Mouse (Mus musculus) ES-Bruce4 (cell line): ENCODE results near the gene Tenm2. TPM values are rescaled to one million over a fixed set of nuclear protein-coding genes. Genes with fewer than 3 reads are reported as not detected.

Experiments
- H3K27ac ChIP-seq: 2 replicates; pipeline ENCODE4 v1.5.1; 2012; ENCODE audit warnings: low read length, inconsistent platforms; ENCODE audit not compliant: insufficient read depth
- H3K27me3 ChIP-seq: 2 replicates; pipeline ENCODE4 v1.6.1; 2012; ENCODE audit warnings: mild to moderate bottlenecking, low read length, inconsistent platforms; ENCODE audit not compliant: control insufficient read depth, poor library complexity, insufficient read depth, severe bottlenecking
- H3K36me3 ChIP-seq: 2 replicates; pipeline ENCODE4 v1.6.1; 2012; ENCODE audit warnings: inconsistent platforms, mild to moderate bottlenecking, low read length, moderate library complexity; ENCODE audit not compliant: control insufficient read depth, poor library complexity, insufficient read depth, severe bottlenecking
- H3K4me1 ChIP-seq: one replicate; pipeline ENCODE4 v1.8.1; 2011; ENCODE audit warnings: low read length; ENCODE audit not compliant: control insufficient read depth, insufficient read depth
- H3K4me3 ChIP-seq: 2 replicates; pipeline ENCODE4 v1.5.1; 2011; ENCODE audit warnings: low read depth, mild to moderate bottlenecking, low read length
- H3K9ac ChIP-seq: 2 replicates; pipeline ENCODE4 v1.6.1; 2012; ENCODE audit warnings: low read depth, mild to moderate bottlenecking, inconsistent platforms; ENCODE audit not compliant: poor library complexity, severe bottlenecking
- H3K9me3 ChIP-seq: replicated peaks from 2 replicates; pipeline ENCODE4 v1.6.1; 2012; ENCODE audit warnings: mild to moderate bottlenecking, low read length, inconsistent platforms; ENCODE audit not compliant: control insufficient read depth, poor library complexity, insufficient read depth, severe bottlenecking
- CTCF ChIP-seq: IDR thresholded peaks from one replicate; pipeline ENCODE4 v1.8.1; 2011; ENCODE audit warnings: low read depth, low read length
- EP300 ChIP-seq: IDR thresholded peaks from 2 replicates; pipeline ENCODE4 v1.6.1; 2011; ENCODE audit warnings: low read depth, low read length; ENCODE audit not compliant: insufficient read depth
- POLR2A ChIP-seq: IDR thresholded peaks from one replicate; pipeline ENCODE4 v1.8.1; 2011; ENCODE audit warnings: low read length; ENCODE audit not compliant: insufficient read depth
- polyA plus RNA-seq: library from polyadenylated mRNA; stranded (reverse); fragments of >200 nt; gene quantifications from 2 replicates; pipeline ENCODE4 v1.2.4, GENCODE M21; 2011; ENCODE audit warnings: low read depth; ENCODE audit not compliant: missing spikeins, insufficient read depth, insufficient read length

Tenm2 gene
- polyA plus RNA-seq, 1 experiment = not detected

GRCm38 (mm10) chr11:36549398-36550139 lies 686.2 kb downstream of the Tenm2 start:
- H3K36me3 ChIP-seq = no peaks in the 10 kb centered on the region
- no peaks in the 10 kb centered on the region for H3K9me3 ChIP-seq
- H3K4me3 ChIP-seq = no peak overlapping the region
- H3K27me3 ChIP-seq = no peaks in the 10 kb centered on the region
- no peaks in the 10 kb centered on the region for H3K4me1 ChIP-seq
- H3K9ac ChIP-seq = no peak overlapping the region
- no peak overlapping the region for H3K27ac ChIP-seq
- TF ChIP-seq POLR2A = no peak

GRCm38 (mm10) chr11:36548139-36548538 lies 687.6 kb downstream of the Tenm2 start:
- no peaks in the 10 kb centered on the region for H3K27me3 ChIP-seq
- peak overlapping the region; percentile 52 for H3K4me3 ChIP-seq
- peaks cover 2% of the 10 kb centered on the region for H3K4me1 ChIP-seq
- H3K9me3 ChIP-seq = no peaks in the 10 kb centered on the region
- no peak overlapping the region for H3K9ac ChIP-seq
- H3K36me3 ChIP-seq = no peaks in the 10 kb centered on the region
- no peak overlapping the region for H3K27ac ChIP-seq
- TF ChIP-seq POLR2A (no peak), EP300 (no peak)

GRCm38 (mm10) chr11:36538144-36538543 lies 697.6 kb downstream of the Tenm2 start:
- H3K36me3 ChIP-seq = no peaks in the 10 kb centered on the region
- no peaks in the 10 kb centered on the region for H3K4me1 ChIP-seq
- no peaks in the 10 kb centered on the region for H3K9me3 ChIP-seq
- no peaks in the 10 kb centered on the region for H3K27me3 ChIP-seq
- no peak overlapping the region for H3K27ac ChIP-seq
- no peak overlapping the region for H3K9ac ChIP-seq
- H3K4me3 ChIP-seq = no peak overlapping the region
- no peak for TF ChIP-seq CTCF
- no peak for TF ChIP-seq POLR2A
- TF ChIP-seq EP300 = no peak

GRCm38 (mm10) chr11:36537573-36538133 lies 698.1 kb downstream of the Tenm2 start:
- Histone ChIP-seq H3K9ac (no peak overlapping the region), H3K27me3 (0 out of 2 replicates have a peak, but pooled peaks cover 2% of the 10 kb centered on the region), H3K4me3 (no peak overlapping the region), H3K36me3 (no peaks in the 10 kb centered on the region), H3K27ac (no peak overlapping the region), H3K4me1 (no peaks in the 10 kb centered on the region), H3K9me3 (no peaks in the 10 kb centered on the region)
- TF ChIP-seq EP300 (no peak), POLR2A (no peak), CTCF (no peak)

- Histone ChIP-seq H3K9ac (no peak overlapping the region), H3K4me3 (no peak overlapping the region), H3K36me3 (no peaks in the 10 kb centered on the region), H3K4me1 (no peaks in the 10 kb centered on the region), H3K27ac (no peak overlapping the region), H3K27me3 (0 out of 2 replicates have a peak, but pooled peaks cover 2% of the 10 kb centered on the region), H3K9me3 (no peaks in the 10 kb centered on the region)
- TF ChIP-seq CTCF (no peak), POLR2A (no peak), EP300 (no peak)
Observed at GRCm38 (mm10) chr11:36535591-36535990, 700.2 kb downstream of the Tenm2 start.

GRCm38 (mm10) chr11:36531614-36532013 lies 704.1 kb downstream of the Tenm2 start:
- 0 out of 2 replicates have a peak, but pooled peaks cover 2% of the 10 kb centered on the region for H3K27me3 ChIP-seq
- no peaks in the 10 kb centered on the region for H3K36me3 ChIP-seq
- H3K9ac ChIP-seq = no peak overlapping the region
- H3K9me3 ChIP-seq = no peaks in the 10 kb centered on the region
- no peak overlapping the region for H3K4me3 ChIP-seq
- no peaks in the 10 kb centered on the region for H3K4me1 ChIP-seq
- TF ChIP-seq EP300 (no peak), CTCF (no peak), POLR2A (no peak)
- H3K27ac ChIP-seq = no peak overlapping the region
